Mouse (Mus musculus) retina, postnatal 1 day (tissue): ENCODE results near the gene B3gnt5.

Experiments
- DNase-seq: peaks from one replicate; pipeline ENCODE4 v3.0.0-alpha.2; 2012

The B3gnt5 gene

GRCm38 (mm10) chr16:19760074-19760473 lies at the start of gene B3gnt5:
Gene B3gnt5, plus strand, starts transcription at chr16:19760208.
- DNase-seq: peak; percentile 88

DNA sequence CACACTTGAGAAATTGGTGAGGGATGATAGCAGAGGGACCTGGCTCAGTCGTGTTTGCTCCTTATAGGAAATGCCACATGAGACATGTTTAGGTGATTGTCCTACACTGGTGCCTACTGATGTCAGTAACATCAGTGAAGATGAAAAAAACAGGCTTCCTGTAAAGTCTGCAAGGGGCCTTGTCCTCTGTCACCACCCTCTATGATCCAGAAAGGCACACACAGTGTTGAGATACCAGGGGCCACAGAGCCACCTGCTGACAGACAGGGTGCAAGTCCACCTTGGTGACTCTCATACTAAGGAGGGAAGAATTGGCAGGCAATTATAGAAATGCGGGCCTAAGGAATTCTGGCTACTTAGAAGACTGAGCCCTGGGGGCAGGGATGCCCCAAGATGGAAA lies 39.0 kb upstream of the B3gnt5 start:
- DNase-seq: no peak

GRCm38 (mm10) chr16:19724139-19724538 lies 35.9 kb upstream of the B3gnt5 start:
- DNase-seq: peak; percentile 33

DNA sequence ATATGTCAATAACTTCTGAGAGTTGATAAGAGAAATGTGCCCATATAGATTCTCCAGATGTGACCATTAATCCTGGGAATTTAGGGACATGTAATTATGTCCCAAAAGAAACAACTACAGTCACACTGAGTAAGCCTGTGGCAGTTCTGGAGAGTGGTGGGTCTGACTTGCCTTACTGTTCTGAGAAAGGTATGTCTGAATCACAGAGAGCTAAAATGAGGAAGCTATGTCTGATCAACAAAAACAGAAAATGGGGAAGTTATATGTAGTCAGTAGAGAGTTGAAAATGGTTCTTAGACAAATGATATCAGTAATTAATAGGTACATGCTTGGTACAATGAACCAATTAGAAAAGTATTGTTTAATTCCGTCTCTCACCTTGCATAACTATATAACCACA lies 27.1 kb upstream of the B3gnt5 start:
- DNase-seq: no peak

DNA sequence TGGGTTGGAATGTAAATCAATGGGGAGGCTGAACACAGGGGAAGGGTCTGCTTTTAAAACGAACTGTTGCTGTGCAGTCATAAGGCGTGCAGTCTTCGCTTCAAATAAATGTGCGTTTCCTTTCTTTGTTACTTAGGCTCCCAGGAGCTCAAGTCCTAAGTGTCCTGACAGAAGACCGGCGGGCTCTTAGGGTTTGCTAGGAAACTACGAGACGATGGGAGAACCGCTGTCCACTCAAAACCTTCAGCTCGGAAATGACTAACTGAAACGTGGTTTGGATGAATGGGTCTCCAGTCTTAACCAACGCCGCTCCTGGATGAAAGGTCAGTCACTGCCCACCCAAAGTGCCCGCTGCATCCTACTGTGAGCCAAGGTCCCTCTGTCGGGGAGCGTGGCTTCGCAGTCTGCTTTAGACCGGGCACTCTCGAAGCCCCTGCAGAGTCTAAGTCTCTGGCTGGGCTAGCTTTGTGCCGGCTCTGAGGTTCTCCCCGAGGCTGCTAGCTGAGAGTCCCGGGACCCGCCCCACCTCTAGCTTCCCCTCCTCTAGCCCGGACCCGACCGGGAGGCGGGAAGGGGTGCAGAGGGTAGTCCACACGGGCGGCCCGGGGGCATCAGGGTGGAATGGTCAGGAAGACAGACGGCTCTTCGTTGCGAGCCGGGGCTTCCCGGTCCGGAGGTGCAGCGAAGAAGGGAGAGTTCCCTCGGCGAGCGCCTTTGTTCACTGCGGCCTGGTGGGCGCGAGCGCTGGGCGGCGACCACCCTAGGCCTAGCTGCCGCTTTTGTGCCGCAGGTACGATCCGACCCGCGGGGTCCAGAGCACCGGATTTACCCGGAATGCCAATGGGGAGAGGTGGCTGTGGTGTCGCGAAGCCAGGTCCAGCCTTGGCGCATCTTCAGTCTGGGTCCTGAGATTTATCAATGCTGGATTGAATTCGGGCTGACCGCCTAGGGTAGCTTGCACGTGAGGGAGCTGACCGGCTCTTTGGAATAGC lies 793 bp downstream of the B3gnt5 start:
- peak; percentile 65 for DNase-seq

GRCm38 (mm10) chr16:19761691-19762090 lies 1.7 kb downstream of the B3gnt5 start:
- DNase-seq: peak; percentile 4

DNA sequence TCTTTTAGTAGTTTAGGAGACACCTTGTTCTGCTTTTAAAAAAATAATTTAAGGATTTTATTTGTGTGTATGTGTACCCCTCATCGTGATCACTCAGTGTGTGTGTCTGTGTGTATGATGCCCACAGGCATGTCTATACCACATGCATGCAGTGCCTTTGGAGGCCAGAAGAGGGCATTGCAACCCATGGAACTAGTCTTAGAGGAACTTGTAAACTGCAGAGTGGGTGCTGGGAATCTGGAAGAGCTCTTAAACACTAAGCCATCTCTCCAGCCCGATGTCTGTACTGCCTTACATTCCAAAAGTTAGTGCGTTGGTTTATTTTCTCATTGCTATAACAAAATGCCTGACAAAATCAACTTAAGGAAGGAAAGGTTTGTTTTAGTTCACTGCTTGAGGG lies 6.1 kb downstream of the B3gnt5 start:
- DNase-seq: no peak

DNA sequence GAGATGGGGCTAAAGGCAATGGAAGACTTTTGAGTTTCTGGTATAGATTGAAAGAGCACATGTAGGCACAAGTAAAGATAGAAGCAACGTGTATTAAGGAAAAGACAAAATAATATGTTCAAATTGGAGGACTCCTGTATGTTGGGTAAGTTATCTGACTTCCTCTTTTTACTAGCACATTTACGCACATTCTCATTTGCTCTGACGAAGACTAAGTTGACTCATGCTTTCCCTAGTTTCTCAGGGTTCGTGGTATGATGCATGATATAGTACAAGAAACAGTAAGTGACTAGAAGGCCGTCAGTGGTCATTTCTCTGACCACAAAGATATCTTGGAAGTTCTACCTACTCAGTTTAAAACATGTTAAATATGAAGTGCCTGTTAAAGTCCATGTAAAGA lies 8.0 kb downstream of the B3gnt5 start:
- DNase-seq: no peak

- no peak for DNase-seq
Measured at GRCm38 (mm10) chr16:19772013-19772412, 12.0 kb downstream of the B3gnt5 start.

DNA sequence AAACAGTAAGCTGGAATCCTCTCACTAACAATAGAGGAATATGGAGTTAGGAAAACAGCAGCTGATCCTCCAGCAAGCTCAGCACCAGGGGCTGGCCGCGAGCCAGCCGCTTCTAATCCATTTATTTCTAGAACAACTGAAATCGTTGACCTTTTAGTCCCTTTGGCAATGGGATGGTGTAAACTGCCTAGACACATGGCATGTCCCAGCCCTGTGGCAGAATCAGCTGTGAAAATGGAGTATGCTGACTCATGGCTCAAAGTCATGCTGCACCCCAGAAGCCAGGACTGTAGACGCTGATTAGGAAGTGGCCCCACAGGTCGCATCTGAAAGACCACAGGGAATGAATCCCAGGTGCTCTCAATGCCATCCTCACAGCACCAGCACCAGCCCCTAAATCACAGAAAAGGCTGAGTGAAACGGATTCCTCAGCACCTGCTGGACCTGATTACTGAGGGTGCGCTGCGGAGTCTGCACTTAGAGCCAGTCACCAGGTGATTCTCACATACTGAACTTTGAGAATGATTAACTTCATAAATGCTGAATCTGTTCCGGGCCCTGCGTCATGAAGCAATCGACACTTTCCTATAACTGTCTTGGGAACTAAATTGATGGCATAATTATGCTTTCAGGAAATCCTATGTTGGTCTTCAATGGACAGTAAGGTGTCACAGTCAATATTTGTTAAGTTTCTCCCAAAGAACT lies 26.5 kb downstream of the B3gnt5 start:
- peak; percentile 83 for DNase-seq

- DNase-seq: no peak
Measured at GRCm38 (mm10) chr16:19789914-19790313, 29.9 kb downstream of the B3gnt5 start.

GRCm38 (mm10) chr16:19818801-19819200 lies 58.8 kb downstream of the B3gnt5 start:
- peak; percentile 12 for DNase-seq
